Mouse (Mus musculus) naive thymus-derived CD4-positive, alpha-beta T cell, adult 5 months (primary cell): ENCODE measurements around the gene Olfr305. TPM values are rescaled to one million over a fixed set of nuclear protein-coding genes. Genes with fewer than 3 reads are reported as not detected.

Source experiments
- polyA plus RNA-seq: library from polyadenylated mRNA; unstranded; fragments of 100-300 nt; shearing (Covaris generic); gene quantifications from one replicate; pipeline ENCODE4 v1.2.1, GENCODE M21; 2017

Gene Olfr305
- polyA plus RNA-seq = not detected

DNA sequence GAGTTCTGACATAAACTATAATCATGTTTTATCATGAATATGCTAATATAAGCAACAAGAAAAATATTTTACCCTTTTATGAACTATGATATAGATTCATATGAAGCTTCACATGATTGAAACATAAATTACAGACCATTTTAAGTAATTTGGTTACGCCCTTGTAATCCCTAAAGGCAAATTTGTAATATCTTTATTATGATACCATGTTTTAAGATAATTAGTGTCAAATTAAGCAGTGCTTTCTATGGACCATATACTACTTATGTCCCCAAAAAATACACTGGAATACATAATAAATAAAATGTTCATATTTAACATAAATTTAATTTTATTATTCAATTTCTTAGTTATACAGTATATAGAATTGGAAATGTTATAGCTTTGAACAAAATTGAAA lies at the start of gene Olfr305:
Olfr305 (minus strand) TSS at position 101 of the 400 bp plus-strand sequence.

DNA sequence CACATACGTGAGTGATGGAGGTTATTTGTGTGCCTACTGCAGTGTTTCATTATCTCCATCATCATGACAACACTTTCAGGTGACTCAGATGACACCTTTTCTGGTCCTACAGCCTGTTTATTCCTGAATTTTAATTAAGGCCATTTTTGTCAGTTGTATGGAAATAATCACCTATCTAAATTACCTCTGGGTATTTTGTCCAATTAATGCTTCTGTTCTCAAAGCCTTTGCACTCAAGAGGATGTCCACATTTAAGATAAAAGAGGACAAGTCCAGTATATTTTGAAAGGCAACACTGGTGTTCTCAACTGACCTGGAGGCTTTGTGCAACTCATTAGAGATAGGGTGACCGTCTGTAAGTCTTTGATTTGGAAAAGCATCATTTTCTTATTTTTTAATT lies 36.8 kb upstream of the Olfr305 start, which contains the start of gene Olfr301:
Olfr301 (plus strand) TSS at position 301 of the 400 bp plus-strand sequence.

DNA sequence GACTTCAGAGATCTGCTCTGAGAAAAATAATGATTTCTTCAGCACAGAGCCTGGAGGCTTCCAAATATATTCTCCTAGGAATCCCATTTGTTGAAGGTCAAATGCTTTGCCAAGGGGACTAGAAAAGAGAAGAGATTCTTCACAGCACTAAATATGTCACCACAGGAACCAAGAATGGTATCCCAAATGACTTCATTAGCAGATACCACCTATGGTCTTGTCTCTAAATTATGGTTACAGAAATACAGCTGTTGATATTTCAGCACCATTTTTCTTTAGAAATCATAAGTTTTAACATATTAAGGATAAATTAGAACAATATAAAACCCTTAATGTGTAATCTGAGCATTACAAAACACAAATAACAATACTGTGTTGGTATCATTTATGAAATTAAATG lies 31.0 kb upstream of the Olfr305 start, which contains the start of gene Olfr303:
Olfr303 (minus strand) TSS at position 101 of the 400 bp plus-strand sequence.

DNA sequence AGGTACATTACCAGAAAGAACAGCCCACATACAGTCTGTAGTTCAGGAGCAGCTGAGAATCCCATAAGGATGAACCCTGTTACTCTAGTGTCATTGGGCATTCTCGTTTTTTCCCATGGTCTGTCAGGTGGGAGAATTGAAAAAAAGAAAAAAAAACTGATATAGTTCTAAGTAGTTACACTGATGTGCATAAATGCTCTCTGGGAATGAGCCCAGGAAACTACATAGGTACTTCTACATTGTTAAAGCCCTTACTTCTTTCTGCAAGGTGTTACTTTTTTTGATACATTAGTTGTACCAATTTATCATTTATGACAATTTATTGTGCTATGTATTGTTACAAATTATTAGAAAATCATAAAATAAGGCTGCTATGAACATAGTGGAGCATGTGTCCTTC lies 19.8 kb upstream of the Olfr305 start, which contains the start of gene Olfr304:
Olfr304 (minus strand) TSS at position 101 of the 400 bp plus-strand sequence.

DNA sequence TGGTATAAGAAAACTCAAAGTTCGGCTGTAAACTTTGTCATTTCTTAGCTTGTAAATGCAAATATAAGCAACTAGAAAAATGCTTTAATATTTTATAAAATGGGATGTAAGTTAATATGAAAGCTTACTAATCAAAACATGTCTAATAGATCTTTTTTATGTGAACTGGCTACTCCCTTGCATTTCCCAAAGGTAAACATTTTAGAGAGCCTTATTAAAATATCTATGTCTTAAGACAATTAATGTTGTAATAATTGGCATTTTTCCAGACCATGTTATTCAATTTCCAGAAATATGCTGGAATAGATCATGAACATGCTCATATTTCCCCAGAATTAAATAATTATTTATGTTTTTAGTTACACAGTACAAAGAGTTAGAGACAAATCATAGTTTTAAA lies 29.2 kb downstream of the Olfr305 start, which contains the start of gene Olfr307:
Olfr307 (minus strand) TSS at position 101 of the 400 bp plus-strand sequence.

DNA sequence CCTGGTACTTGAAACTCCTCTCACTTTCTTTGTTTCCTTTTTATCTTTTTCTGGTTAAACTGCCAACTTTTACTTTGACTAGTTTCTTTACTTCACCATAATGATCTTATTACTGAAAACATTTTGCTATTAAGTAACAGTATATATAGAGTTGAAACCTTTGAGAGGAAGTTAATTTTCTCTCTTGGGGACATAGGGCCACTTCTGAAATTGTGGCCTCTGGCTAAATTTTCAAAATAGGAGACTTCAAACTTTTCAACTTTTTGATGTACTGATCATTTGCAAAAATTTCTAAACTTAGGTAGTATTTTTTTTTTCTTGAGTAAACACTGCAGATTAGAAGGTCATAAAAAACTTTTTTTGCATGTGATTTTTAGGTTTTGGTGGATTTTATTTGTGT lies 41.2 kb downstream of the Olfr305 start, which contains the start of gene Olfr308:
Olfr308 (minus strand) TSS at position 101 of the 400 bp plus-strand sequence.

DNA sequence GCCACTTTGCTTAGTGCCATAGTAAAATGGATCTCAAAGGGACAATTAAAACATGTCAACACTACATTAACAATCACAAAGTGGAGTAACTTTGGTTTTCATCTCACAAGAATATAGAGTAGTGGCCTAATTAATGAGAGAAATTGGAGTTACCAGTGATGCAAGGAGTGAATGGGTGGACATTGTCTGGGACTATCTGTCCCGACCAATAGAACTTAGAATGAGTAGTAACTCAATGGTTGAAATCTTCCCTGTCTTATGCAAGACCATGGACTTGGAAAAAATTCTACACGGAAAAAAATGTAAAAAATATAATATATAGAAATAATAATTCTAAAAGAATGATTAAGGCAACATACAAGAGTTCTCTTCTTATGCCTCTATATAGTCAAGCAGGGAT lies 53.1 kb downstream of the Olfr305 start, which contains the start of gene Olfr309:
Olfr309 (minus strand) TSS at position 101 of the 400 bp plus-strand sequence.

Other genes starting within 250 kb of the Olfr305 start
- gene Vmn2r75, start 195.2 kb downstream of the Olfr305 start, polyA plus RNA-seq = not detected
- gene Vmn2r76, start 120.6 kb downstream of the Olfr305 start, polyA plus RNA-seq = 0.07 TPM
- not detected for gene Olfr310, start 89.8 kb downstream of the Olfr305 start, polyA plus RNA-seq
- gene Olfr309, start 53.2 kb downstream of the Olfr305 start, polyA plus RNA-seq = not detected
- gene Olfr308, start 41.3 kb downstream of the Olfr305 start, polyA plus RNA-seq = not detected
- gene Olfr307, start 29.3 kb downstream of the Olfr305 start, polyA plus RNA-seq = not detected
- gene Olfr304, start 19.7 kb upstream of the Olfr305 start, polyA plus RNA-seq = not detected
- not detected for gene Olfr303, start 30.9 kb upstream of the Olfr305 start, polyA plus RNA-seq
- gene Olfr301, start 36.9 kb upstream of the Olfr305 start, polyA plus RNA-seq = not detected
- not detected for gene Olfr299, start 93.0 kb upstream of the Olfr305 start, polyA plus RNA-seq
- not detected for gene Olfr298, start 125.6 kb upstream of the Olfr305 start, polyA plus RNA-seq
- gene Olfr297, start 153.0 kb upstream of the Olfr305 start, polyA plus RNA-seq = not detected
- 0.06 TPM for gene Olfr295, start 216.9 kb upstream of the Olfr305 start, polyA plus RNA-seq
- not detected for gene Olfr294, start 249.7 kb upstream of the Olfr305 start, polyA plus RNA-seq